Mouse (Mus musculus) ES-Bruce4 (cell line): ENCODE measurements around the gene Pdgfa.

Experiments
- CTCF ChIP-seq: IDR thresholded peaks from one replicate; pipeline ENCODE4 v1.8.1; 2011; ENCODE audit warnings: low read depth, low read length
- POLR2A ChIP-seq: IDR thresholded peaks from one replicate; pipeline ENCODE4 v1.8.1; 2011; ENCODE audit warnings: low read length; ENCODE audit not compliant: insufficient read depth

DNA sequence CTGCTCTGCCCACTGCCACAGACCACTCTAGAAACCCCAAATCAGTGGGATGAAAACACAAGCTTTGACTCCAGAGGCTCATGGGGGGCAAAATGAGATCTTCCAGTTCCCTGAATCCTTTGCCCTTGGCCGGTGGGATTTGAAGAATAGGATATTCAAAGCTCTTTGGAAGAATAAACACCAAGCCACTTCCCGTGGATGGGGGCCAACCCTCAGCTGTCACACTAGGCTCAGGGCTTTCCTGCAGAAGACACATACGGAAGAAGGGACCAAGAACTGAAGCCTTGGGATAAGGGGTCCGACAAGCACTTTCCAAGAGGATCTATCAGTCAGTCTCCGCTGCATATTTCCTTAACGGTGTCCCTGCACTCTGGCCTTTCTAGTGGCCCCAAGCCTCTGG, 48.0 kb downstream of the Pdgfa start:
- TF ChIP-seq POLR2A, result no peak
- no peak for TF ChIP-seq CTCF
